Mouse (Mus musculus) forelimb bud, embryonic 11.5 days (tissue): ENCODE results near the gene Pdcd6.

Experiments
- DNase-seq: peaks from one replicate; pipeline ENCODE4 v3.0.0-alpha.2; 2012; ENCODE audit warnings: low read depth, low spot score

Gene Pdcd6

DNA sequence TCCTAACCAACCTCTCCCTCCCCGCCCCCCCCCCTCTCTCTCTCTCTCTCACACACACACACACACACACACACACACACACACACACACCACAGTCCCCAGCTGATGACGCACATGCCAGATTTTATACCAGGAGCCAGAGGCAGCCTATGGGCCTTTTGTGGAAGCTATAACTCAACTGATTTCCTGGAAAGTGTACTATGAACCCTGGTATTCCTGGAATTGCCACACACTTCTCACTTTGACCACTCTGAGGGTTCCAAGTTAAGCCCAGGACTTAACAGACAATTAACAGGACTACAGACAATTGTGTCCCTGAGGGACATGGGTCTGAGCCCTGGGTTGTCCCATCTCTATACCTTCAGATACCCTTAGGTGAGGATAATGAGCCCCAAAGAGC, 35.1 kb downstream of the Pdcd6 start:
- DNase-seq: no peak

DNA sequence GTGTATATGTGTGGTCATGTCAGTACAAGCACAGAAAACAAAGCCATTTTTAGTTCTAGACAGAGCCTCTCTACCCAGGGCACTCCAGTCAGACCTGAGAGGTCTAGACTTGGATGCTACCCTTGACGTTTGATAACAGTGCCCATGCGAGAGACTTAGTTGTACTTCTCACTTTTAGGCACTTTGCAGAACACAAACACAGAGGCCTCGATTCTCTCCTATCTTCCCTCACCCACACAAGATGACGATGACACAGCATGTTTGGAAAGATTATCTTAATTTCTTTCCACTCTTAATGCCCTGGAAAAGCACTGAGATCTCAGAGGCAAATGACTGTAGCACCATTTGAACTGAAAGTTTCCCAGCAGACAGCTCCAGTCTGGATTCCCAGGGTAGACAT, 41.7 kb downstream of the Pdcd6 start:
- DNase-seq: no peak

DNA sequence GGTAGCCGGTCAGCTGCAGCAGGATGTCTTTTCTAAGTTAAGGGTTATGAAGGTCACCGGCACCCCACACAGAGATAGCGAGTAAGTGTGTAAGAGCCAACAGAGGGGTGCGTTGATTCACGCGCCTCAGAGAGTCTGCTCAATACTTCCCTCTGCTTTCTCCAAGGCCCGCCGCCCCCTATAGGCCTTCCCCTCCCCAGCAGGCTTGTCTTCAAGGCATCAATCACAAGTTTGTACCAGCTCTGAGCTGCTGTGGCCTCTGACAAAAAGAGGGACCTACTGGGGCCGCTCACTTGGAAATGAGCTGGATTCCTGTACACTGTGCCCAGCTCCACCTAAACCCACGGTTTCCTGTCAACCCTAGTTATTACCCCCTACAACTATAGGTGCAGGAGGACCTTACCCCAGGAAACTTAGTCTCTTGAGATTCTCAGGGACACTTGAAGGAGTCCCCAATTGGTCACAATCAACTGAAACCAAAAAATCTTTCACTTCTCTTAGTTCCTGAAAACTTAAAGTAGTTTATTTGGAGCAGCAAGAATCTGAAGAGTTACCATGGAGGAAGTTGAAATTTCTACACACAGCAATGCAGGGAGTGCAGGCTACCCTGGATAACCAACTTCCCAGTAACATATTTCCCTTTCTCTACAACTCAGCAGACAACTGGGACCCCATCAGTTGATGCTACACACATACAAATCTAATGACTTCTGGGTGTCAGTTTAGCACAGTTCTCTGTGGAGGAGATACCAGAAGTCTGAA, 57.0 kb downstream of the Pdcd6 start:
- peak; percentile 59 for DNase-seq

DNA sequence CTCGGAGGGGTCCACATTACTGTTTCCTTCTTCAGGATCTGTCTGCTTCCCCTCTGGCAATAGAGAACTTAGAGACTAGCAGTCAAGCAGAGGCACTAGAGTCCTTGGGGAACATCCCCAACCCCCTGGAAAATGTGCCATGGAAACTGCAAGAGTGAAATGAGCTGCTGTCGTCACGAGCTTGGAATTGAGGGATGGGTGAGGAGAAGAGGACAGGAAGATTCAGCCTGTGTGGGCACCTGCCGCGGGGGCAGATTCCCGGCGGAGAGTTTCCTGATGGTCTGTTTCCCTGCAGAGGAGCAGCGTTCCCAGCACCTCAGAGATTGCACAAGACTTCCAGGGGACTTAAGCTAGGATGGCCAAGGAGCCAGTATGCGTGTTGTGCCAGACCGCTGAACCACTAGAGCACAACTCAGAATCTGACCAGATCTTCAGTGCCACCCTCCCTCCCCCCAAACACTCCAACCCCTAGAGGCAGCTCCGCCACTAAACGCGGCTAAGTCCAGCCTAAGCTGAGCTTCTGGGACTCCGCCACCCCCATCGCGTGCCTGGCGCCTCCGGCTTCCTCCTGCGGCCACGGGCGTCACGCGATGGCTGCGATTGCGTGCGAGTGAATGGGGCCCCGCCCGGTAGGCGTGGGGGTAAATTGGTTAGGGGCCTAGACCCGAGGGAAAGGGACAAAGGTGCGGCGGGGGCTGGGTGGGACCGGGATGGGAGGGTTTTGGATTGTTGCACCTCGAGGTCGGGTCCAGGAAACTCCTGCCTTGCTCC, 57.7 kb downstream of the Pdcd6 start:
- peak; percentile 43 for DNase-seq
